ENCODE assay signal across 8 mouse cellular contexts in genomic region chr12:110840348-110841198, GRCm38 (mm10). TPM values are rescaled to one million over a fixed set of nuclear protein-coding genes. Genes with fewer than 3 reads are reported as not detected.
DNase-seq lines count a peak whose midpoint lies in the region; ATAC-seq and TF ChIP-seq lines count a peak whose summit lies in the region.

Gene Mok, minus strand, starts transcription at chr12:110840939.

- peak; percentile 71 for TF ChIP-seq POLR2A in cortical plate, adult 2 months (IDR thresholded peaks at IDR 0.05; ENCODE audit: extremely low read depth, insufficient read depth, low read length)

- H3K27ac ChIP-seq in cortical plate, adult 2 months (ENCODE audit: insufficient read depth, low read length), result no peak within 1 kb of the TSS

- no peaks in the 10 kb centered on the region; the same call in 1 of the 2 replicates for H3K4me1 ChIP-seq in cortical plate, adult 2 months (ENCODE audit: control insufficient read depth, insufficient read depth, low read length)

- H3K4me3 ChIP-seq in cortical plate, adult 2 months (ENCODE audit: insufficient read depth, low read length), result peak within 1 kb of the TSS; percentile 66

- TF ChIP-seq CTCF in cortical plate, adult 2 months (IDR thresholded peaks at IDR 0.05; ENCODE audit: extremely low read depth, insufficient read depth, low read length), result no peak

- ATAC-seq in activated CD4-positive, CD25-positive, alpha-beta regulatory T cell, adult 4 months, result peak; percentile 65
- peak; percentile 56 for ATAC-seq in inflammation-experienced regulatory T-cells, adult 6 months
- peak; percentile 53 for ATAC-seq in megakaryocyte-erythroid progenitor cell, adult 5-6 weeks (replicated peaks; ENCODE audit: low FRiP score, low TSS enrichment, poor library complexity, severe bottlenecking)

- intact Hi-C loops in left cerebral cortex, postnatal 10 days (cut with DNase I), result loop anchor here (5.0 kb wide), 5 partner anchors 103 to 418 kb away; partner anchors contain the start of genes Dync1h1 and Wdr20

- DNase-seq in gastrocnemius, postnatal 10 days, result peak; percentile 96
- DNase-seq in left cerebral cortex, postnatal 10 days (ENCODE audit: extremely low spot score in 1 of 2, low spot score in 2 of 2), result peak; percentile 95 to 96
- DNase-seq in right cerebral cortex, postnatal 25 days, result peak; percentile 96
- DNase-seq in urinary bladder, postnatal 4 days (ENCODE audit: low spot score in 2 of 2), result peak; percentile 94 to 96

RNA-seq across cellular contexts. Expression of gene Mok, which starts in this region (rescaled TPM):
- under 1 TPM; 0.22 to 0.29 TPM for polyA plus RNA-seq in activated CD4-positive, CD25-positive, alpha-beta regulatory T cell, adult 4 months (2017; shearing (Covaris generic))
- 10.6 and 12.4 TPM in 2 replicates for polyA plus RNA-seq in cortical plate, adult 2 months (2012; rRNA removed)
- under 1 TPM; 0.21 to 0.25 TPM for total RNA-seq in gastrocnemius, postnatal 10 days (2021)
- polyA plus RNA-seq in inflammation-experienced regulatory T-cells, adult 6 months (2017; shearing (Covaris generic)), result under 1 TPM in 2 of 3 experiments, not detected in 1; 0.50 to 0.57 TPM
- 10 to 100 TPM; 11.9 to 13.5 TPM for total RNA-seq in left cerebral cortex, postnatal 10 days (2021)
- total RNA-seq in megakaryocyte-erythroid progenitor cell, adult 5-6 weeks (2014; fragmentation: Nextera tagmentation), result 0.42 and 0.67 TPM in 2 replicates
- 0.05 TPM in 1 of 2 replicates, not detected in the other for total RNA-seq in megakaryocyte-erythroid progenitor cell, adult 5-6 weeks (2017)

Comparison
In these comparisons a context has a peak if more than half of its experiments do, and no peak if none do; other contexts are left out.
1. RNA of gene Mok (total RNA-seq): 11.9 to 13.5 TPM in left cerebral cortex, postnatal 10 days; 0.05 to 0.67 TPM in megakaryocyte-erythroid progenitor cell, adult 5-6 weeks and 0.21 to 0.25 TPM in gastrocnemius, postnatal 10 days; every median in the first group is over 4 times any median in the second.
2. Peak in ATAC-seq in activated CD4-positive, CD25-positive, alpha-beta regulatory T cell, adult 4 months; RNA of the gene not detected or under 1 TPM.
3. Peak in DNase-seq in gastrocnemius, postnatal 10 days; RNA of the gene not detected or under 1 TPM.
4. Peak in ATAC-seq in inflammation-experienced regulatory T-cells, adult 6 months; RNA of the gene not detected or under 1 TPM.
5. Peak in ATAC-seq in megakaryocyte-erythroid progenitor cell, adult 5-6 weeks; RNA of the gene not detected or under 1 TPM.
6. Peak in every context shown above with its lines, with median percentiles within 50 percentile points of each other: ATAC-seq and DNase-seq.